Mouse (Mus musculus): ENCODE measurements around the gene Hist1h4f. TPM values are rescaled to one million over a fixed set of nuclear protein-coding genes. Genes with fewer than 3 reads are reported as not detected.

Hist1h4f gene
- polyA plus RNA-seq, 1 experiment from 2014 or later: not detected

Other genes with a start within 250 kb of the Hist1h4f start
- 13.4 TPM for gene Zfp322a, start 182.4 kb downstream of the Hist1h4f start, polyA plus RNA-seq (2014; fragmentation: Illumina TruSeq; extraction: RNeasy Lipid Tissue Mini Kit (QIAGEN cat#74804); ENCODE audit: low read depth, low replicate concordance)
- 5.0 TPM for gene Abt1, start 127.8 kb downstream of the Hist1h4f start, polyA plus RNA-seq (2014; fragmentation: Illumina TruSeq; extraction: RNeasy Lipid Tissue Mini Kit (QIAGEN cat#74804); ENCODE audit: low read depth, low replicate concordance)
- gene Btn1a1, start 85.7 kb downstream of the Hist1h4f start, polyA plus RNA-seq (2014; fragmentation: Illumina TruSeq; extraction: RNeasy Lipid Tissue Mini Kit (QIAGEN cat#74804); ENCODE audit: low read depth, low replicate concordance): 0.19 TPM
- gene Btn2a2, start 62.8 kb downstream of the Hist1h4f start, polyA plus RNA-seq (2014; fragmentation: Illumina TruSeq; extraction: RNeasy Lipid Tissue Mini Kit (QIAGEN cat#74804); ENCODE audit: low read depth, low replicate concordance): not detected
- gene Hist1h4h, start 20.6 kb downstream of the Hist1h4f start, polyA plus RNA-seq (2014; fragmentation: Illumina TruSeq; extraction: RNeasy Lipid Tissue Mini Kit (QIAGEN cat#74804); ENCODE audit: low read depth, low replicate concordance): 24.5 TPM
- not detected for gene Hist1h2af, start 17.7 kb downstream of the Hist1h4f start, polyA plus RNA-seq (2014; fragmentation: Illumina TruSeq; extraction: RNeasy Lipid Tissue Mini Kit (QIAGEN cat#74804); ENCODE audit: low read depth, low replicate concordance)
- gene Hist1h3g, start 16.2 kb downstream of the Hist1h4f start, polyA plus RNA-seq (2014; fragmentation: Illumina TruSeq; extraction: RNeasy Lipid Tissue Mini Kit (QIAGEN cat#74804); ENCODE audit: low read depth, low replicate concordance): not detected
- gene Hist1h2bh, start 8.3 kb downstream of the Hist1h4f start, polyA plus RNA-seq (2014; fragmentation: Illumina TruSeq; extraction: RNeasy Lipid Tissue Mini Kit (QIAGEN cat#74804); ENCODE audit: low read depth, low replicate concordance): 0.24 TPM
- gene Hist1h3f, start 7.6 kb downstream of the Hist1h4f start, polyA plus RNA-seq (2014; fragmentation: Illumina TruSeq; extraction: RNeasy Lipid Tissue Mini Kit (QIAGEN cat#74804); ENCODE audit: low read depth, low replicate concordance): not detected
- 0.16 TPM for gene Hist1h1d, start 1.6 kb upstream of the Hist1h4f start, polyA plus RNA-seq (2014; fragmentation: Illumina TruSeq; extraction: RNeasy Lipid Tissue Mini Kit (QIAGEN cat#74804); ENCODE audit: low read depth, low replicate concordance)
- 0.67 TPM for gene Hist1h3e, start 10.7 kb upstream of the Hist1h4f start, polyA plus RNA-seq (2014; fragmentation: Illumina TruSeq; extraction: RNeasy Lipid Tissue Mini Kit (QIAGEN cat#74804); ENCODE audit: low read depth, low replicate concordance)
- not detected for gene Hist1h2ae, start 19.6 kb upstream of the Hist1h4f start, polyA plus RNA-seq (2014; fragmentation: Illumina TruSeq; extraction: RNeasy Lipid Tissue Mini Kit (QIAGEN cat#74804); ENCODE audit: low read depth, low replicate concordance)
- 3.0 TPM for gene Hist1h2bg, start 19.7 kb upstream of the Hist1h4f start, polyA plus RNA-seq (2014; fragmentation: Illumina TruSeq; extraction: RNeasy Lipid Tissue Mini Kit (QIAGEN cat#74804); ENCODE audit: low read depth, low replicate concordance)
- gene Hist1h2bf, start 22.5 kb upstream of the Hist1h4f start, polyA plus RNA-seq (2014; fragmentation: Illumina TruSeq; extraction: RNeasy Lipid Tissue Mini Kit (QIAGEN cat#74804); ENCODE audit: low read depth, low replicate concordance): not detected
- gene Hist1h2ad, start 22.7 kb upstream of the Hist1h4f start, polyA plus RNA-seq (2014; fragmentation: Illumina TruSeq; extraction: RNeasy Lipid Tissue Mini Kit (QIAGEN cat#74804); ENCODE audit: low read depth, low replicate concordance): not detected
- 0.92 TPM for gene Hist1h3d, start 24.1 kb upstream of the Hist1h4f start, polyA plus RNA-seq (2014; fragmentation: Illumina TruSeq; extraction: RNeasy Lipid Tissue Mini Kit (QIAGEN cat#74804); ENCODE audit: low read depth, low replicate concordance)
- 0.56 TPM for gene Hist1h4d, start 29.9 kb upstream of the Hist1h4f start, polyA plus RNA-seq (2014; fragmentation: Illumina TruSeq; extraction: RNeasy Lipid Tissue Mini Kit (QIAGEN cat#74804); ENCODE audit: low read depth, low replicate concordance)
- 7.3 TPM for gene Hist1h2be, start 69.5 kb upstream of the Hist1h4f start, polyA plus RNA-seq (2014; fragmentation: Illumina TruSeq; extraction: RNeasy Lipid Tissue Mini Kit (QIAGEN cat#74804); ENCODE audit: low read depth, low replicate concordance)
- 3.9 TPM for gene Hist1h1e, start 70.9 kb upstream of the Hist1h4f start, polyA plus RNA-seq (2014; fragmentation: Illumina TruSeq; extraction: RNeasy Lipid Tissue Mini Kit (QIAGEN cat#74804); ENCODE audit: low read depth, low replicate concordance)
- 0.42 TPM for gene Hist1h2ac, start 132.3 kb upstream of the Hist1h4f start, polyA plus RNA-seq (2014; fragmentation: Illumina TruSeq; extraction: RNeasy Lipid Tissue Mini Kit (QIAGEN cat#74804); ENCODE audit: low read depth, low replicate concordance)
- 128 TPM for gene Hist1h2bc, start 132.6 kb upstream of the Hist1h4f start, polyA plus RNA-seq (2014; fragmentation: Illumina TruSeq; extraction: RNeasy Lipid Tissue Mini Kit (QIAGEN cat#74804); ENCODE audit: low read depth, low replicate concordance)
- not detected for gene Hist1h1t, start 144.2 kb upstream of the Hist1h4f start, polyA plus RNA-seq (2014; fragmentation: Illumina TruSeq; extraction: RNeasy Lipid Tissue Mini Kit (QIAGEN cat#74804); ENCODE audit: low read depth, low replicate concordance)
- 0.73 TPM for gene Hist1h4c, start 146.8 kb upstream of the Hist1h4f start, polyA plus RNA-seq (2014; fragmentation: Illumina TruSeq; extraction: RNeasy Lipid Tissue Mini Kit (QIAGEN cat#74804); ENCODE audit: low read depth, low replicate concordance)
- 35.7 TPM for gene Hfe, start 159.2 kb upstream of the Hist1h4f start, polyA plus RNA-seq (2014; fragmentation: Illumina TruSeq; extraction: RNeasy Lipid Tissue Mini Kit (QIAGEN cat#74804); ENCODE audit: low read depth, low replicate concordance)
- 73.4 TPM for gene Hist1h1c, start 187.2 kb upstream of the Hist1h4f start, polyA plus RNA-seq (2014; fragmentation: Illumina TruSeq; extraction: RNeasy Lipid Tissue Mini Kit (QIAGEN cat#74804); ENCODE audit: low read depth, low replicate concordance)
- not detected for gene Hist1h3c, start 194.0 kb upstream of the Hist1h4f start, polyA plus RNA-seq (2014; fragmentation: Illumina TruSeq; extraction: RNeasy Lipid Tissue Mini Kit (QIAGEN cat#74804); ENCODE audit: low read depth, low replicate concordance)
- gene Hist1h2bb, start 195.1 kb upstream of the Hist1h4f start, polyA plus RNA-seq (2014; fragmentation: Illumina TruSeq; extraction: RNeasy Lipid Tissue Mini Kit (QIAGEN cat#74804); ENCODE audit: low read depth, low replicate concordance): not detected
- not detected for gene Hist1h2ab, start 199.5 kb upstream of the Hist1h4f start, polyA plus RNA-seq (2014; fragmentation: Illumina TruSeq; extraction: RNeasy Lipid Tissue Mini Kit (QIAGEN cat#74804); ENCODE audit: low read depth, low replicate concordance)
- not detected for gene Hist1h3b, start 200.6 kb upstream of the Hist1h4f start, polyA plus RNA-seq (2014; fragmentation: Illumina TruSeq; extraction: RNeasy Lipid Tissue Mini Kit (QIAGEN cat#74804); ENCODE audit: low read depth, low replicate concordance)
- not detected for gene Hist1h4b, start 205.4 kb upstream of the Hist1h4f start, polyA plus RNA-seq (2014; fragmentation: Illumina TruSeq; extraction: RNeasy Lipid Tissue Mini Kit (QIAGEN cat#74804); ENCODE audit: low read depth, low replicate concordance)
- 2.5 TPM for gene Hist1h4a, start 209.6 kb upstream of the Hist1h4f start, polyA plus RNA-seq (2014; fragmentation: Illumina TruSeq; extraction: RNeasy Lipid Tissue Mini Kit (QIAGEN cat#74804); ENCODE audit: low read depth, low replicate concordance)
- not detected for gene Hist1h3a, start 210.7 kb upstream of the Hist1h4f start, polyA plus RNA-seq (2014; fragmentation: Illumina TruSeq; extraction: RNeasy Lipid Tissue Mini Kit (QIAGEN cat#74804); ENCODE audit: low read depth, low replicate concordance)
- gene Hist1h1a, start 212.0 kb upstream of the Hist1h4f start, polyA plus RNA-seq (2014; fragmentation: Illumina TruSeq; extraction: RNeasy Lipid Tissue Mini Kit (QIAGEN cat#74804); ENCODE audit: low read depth, low replicate concordance): not detected
- 0.15 TPM for gene Trim38, start 218.3 kb upstream of the Hist1h4f start, polyA plus RNA-seq (2014; fragmentation: Illumina TruSeq; extraction: RNeasy Lipid Tissue Mini Kit (QIAGEN cat#74804); ENCODE audit: low read depth, low replicate concordance)